ENCODE assay signal across 21 mouse cellular contexts in genomic region chr6:87250701-87251100, GRCm38 (mm10).
"Had no signal": no experiment of that assay in that cellular context is flagged by ENCODE, and none has a peak within 500 bp of the region (broad histone marks: within the 10 kb centered on the region; RNA-seq: fewer than 3 reads in every experiment).

No protein-coding gene starts in this region.

- H3K4me1 ChIP-seq: lung, embryonic 15.5 days; megakaryocyte, embryonic 14.5 days had no signal

- H3K27ac ChIP-seq: liver, embryonic 15.5 days; lung, embryonic 15.5 days; midbrain, embryonic 10.5 days; midbrain, embryonic 13.5 days; neural tube, embryonic 13.5 days; stomach, embryonic 15.5 days had no signal

- H3K4me2 ChIP-seq: limb, embryonic 13.5 days; liver, embryonic 11.5 days; liver, embryonic 15.5 days; lung, embryonic 15.5 days; midbrain, embryonic 13.5 days; neural tube, embryonic 13.5 days; stomach, embryonic 15.5 days had no signal

- H3K9me3 ChIP-seq: limb, embryonic 13.5 days; liver, embryonic 15.5 days; lung, embryonic 15.5 days; megakaryocyte, embryonic 14.5 days; midbrain, embryonic 10.5 days; midbrain, embryonic 13.5 days; neural tube, embryonic 13.5 days; stomach, embryonic 15.5 days had no signal

- H3K4me3 ChIP-seq: limb, embryonic 13.5 days; liver, embryonic 15.5 days; lung, embryonic 15.5 days; megakaryocyte, embryonic 14.5 days; midbrain, embryonic 10.5 days; midbrain, embryonic 13.5 days; myocyte; neural tube, embryonic 13.5 days; stomach, embryonic 15.5 days had no signal

- H3K36me3 ChIP-seq: liver, embryonic 15.5 days; midbrain, embryonic 13.5 days; neural tube, embryonic 13.5 days; stomach, embryonic 15.5 days had no signal

- DNase-seq: kidney, postnatal 14 days; kidney, postnatal 4 days; left cerebral cortex, postnatal 4 days; lung, adult 18-20 months; lung, postnatal 10 days; lung, postnatal 36 days; retina, postnatal 1 day; right cerebral cortex, postnatal 25 days; spleen, adult 18-20 months; thymus, postnatal 36 days had no signal

- H3K27me3 ChIP-seq: limb, embryonic 13.5 days; lung, embryonic 15.5 days; midbrain, embryonic 13.5 days; neural tube, embryonic 13.5 days; stomach, embryonic 15.5 days had no signal

- ATAC-seq: midbrain, embryonic 13.5 days; midbrain, embryonic 16.5 days had no signal

- H3K9ac ChIP-seq: limb, embryonic 13.5 days; liver, embryonic 15.5 days; lung, embryonic 15.5 days; midbrain, embryonic 13.5 days; neural tube, embryonic 13.5 days; stomach, embryonic 15.5 days had no signal
